Mouse (Mus musculus) G1E (cell line): ENCODE measurements around the gene Klhl29. TPM values are rescaled to one million over a fixed set of nuclear protein-coding genes. Genes with fewer than 3 reads are reported as not detected.

Source experiments
- ATAC-seq: 2 replicates; pipeline ENCODE4 v1.8.0; 2016; ENCODE audit warnings: mild to moderate bottlenecking; ENCODE audit not compliant: insufficient number of reproducible peaks, poor library complexity, low FRiP score, severe bottlenecking; ENCODE audit errors: extremely low read depth
- DNase-seq: peaks from one replicate; pipeline ENCODE4 v3.0.0; 2012; ENCODE audit warnings: low spot score
- H3K27me3 ChIP-seq: 2 replicates; pipeline ENCODE4 v1.6.1; 2012; ENCODE audit warnings: mild to moderate bottlenecking, low read length, inconsistent platforms; ENCODE audit not compliant: insufficient read depth
- H3K36me3 ChIP-seq: replicated peaks from 2 replicates; pipeline ENCODE3; 2012; ENCODE audit warnings: mild to moderate bottlenecking, inconsistent platforms
- H3K4me1 ChIP-seq: 2 replicates; pipeline ENCODE4 v1.6.1; 2012; ENCODE audit warnings: low read depth, low read length, inconsistent platforms, mixed read lengths; ENCODE audit not compliant: insufficient read depth
- H3K4me3 ChIP-seq: 2 replicates; pipeline ENCODE4 v1.5.1; 2012; ENCODE audit warnings: low read depth, mild to moderate bottlenecking, inconsistent platforms, low read length, moderate library complexity, mixed read lengths
- H3K9me3 ChIP-seq: replicated peaks from 2 replicates; pipeline ENCODE4 v1.6.1; 2012; ENCODE audit warnings: inconsistent platforms
- CTCF ChIP-seq: IDR thresholded peaks from 2 replicates; pipeline ENCODE4 v1.5.1; 2012; ENCODE audit warnings: low read depth, low read length, inconsistent platforms, mixed read lengths
- GATA1 ChIP-seq: IDR thresholded peaks from 2 replicates; pipeline ENCODE4 v1.6.1; 2012; ENCODE audit warnings: borderline replicate concordance, low read length, inconsistent platforms, mixed read lengths
- GATA2 ChIP-seq: IDR thresholded peaks from 2 replicates; pipeline ENCODE4 v1.6.1; 2012; ENCODE audit warnings: low read depth, low read length, inconsistent platforms, borderline replicate concordance
- POLR2AphosphoS5 ChIP-seq: IDR thresholded peaks from 2 replicates; pipeline ENCODE4 v1.6.1; 2012; ENCODE audit warnings: low read depth, low read length, inconsistent platforms; ENCODE audit not compliant: insufficient replicate concordance
- TAL1 ChIP-seq: conservative IDR thresholded peaks from 2 replicates; pipeline ENCODE4 v1.6.1; 2012; ENCODE audit warnings: low read depth, low read length, inconsistent platforms, mixed read lengths
- polyA plus RNA-seq: library from polyadenylated mRNA; stranded (reverse); fragments of >175 nt; gene quantifications from 2 replicates; pipeline ENCODE4 v1.2.3, GENCODE M21; 2012
- total RNA-seq, 2 experiments: library from RNA; stranded (forward) in 1 of 2; stranded (reverse) in 1 of 2; fragments of 200-1000 nt in 1 of 2; fragments of >200 nt in 1 of 2; fragmentation: Nextera tagmentation in 1 of 2; gene quantifications; 2 replicates each; pipeline ENCODE4 v1.2.3; 2014 to 2017

Gene Klhl29
- total and polyA plus RNA-seq, 3 experiments, result 0.05 TPM; not detected in 2

GRCm38 (mm10) chr12:5235596-5235995, 139.9 kb downstream of the Klhl29 start:
- ATAC-seq (no peak), DNase-seq (no peak)
- Histone ChIP-seq H3K4me3 (no peak overlapping the region), H3K27me3 (no peaks in the 10 kb centered on the region), H3K36me3 (no peaks in the 10 kb centered on the region), H3K9me3 (peaks cover 66% of the 10 kb centered on the region), H3K4me1 (no peaks in the 10 kb centered on the region)
- no peak for TF ChIP-seq POLR2AphosphoS5
- no peak for TF ChIP-seq CTCF
- TF ChIP-seq GATA2, result no peak
- TF ChIP-seq TAL1, result no peak
- TF ChIP-seq GATA1, result no peak

GRCm38 (mm10) chr12:5230504-5230903, 145.0 kb downstream of the Klhl29 start:
- no peak for ATAC-seq
- Histone ChIP-seq H3K27me3 (no peaks in the 10 kb centered on the region), H3K4me1 (no peaks in the 10 kb centered on the region), H3K36me3 (no peaks in the 10 kb centered on the region), H3K4me3 (no peak overlapping the region), H3K9me3 (peaks cover 64% of the 10 kb centered on the region)
- TF ChIP-seq GATA2 (no peak), CTCF (no peak), TAL1 (no peak), GATA1 (no peak), POLR2AphosphoS5 (no peak)
- no peak for DNase-seq

- Histone ChIP-seq H3K27me3 (no peaks in the 10 kb centered on the region), H3K36me3 (no peaks in the 10 kb centered on the region), H3K4me1 (no peaks in the 10 kb centered on the region), H3K9me3 (peaks cover 75% of the 10 kb centered on the region), H3K4me3 (no peak overlapping the region)
- DNase-seq (no peak), ATAC-seq (no peak)
- TF ChIP-seq GATA1 (no peak), GATA2 (no peak), POLR2AphosphoS5 (no peak), TAL1 (no peak), CTCF (no peak)
These were observed 148.5 kb downstream of the Klhl29 start for GRCm38 (mm10) chr12:5226676-5227654.

GRCm38 (mm10) chr12:5223595-5223994, 151.9 kb downstream of the Klhl29 start:
- ATAC-seq, result no peak
- TF ChIP-seq POLR2AphosphoS5, result no peak
- TF ChIP-seq GATA2, result no peak
- no peak for TF ChIP-seq GATA1
- no peak for TF ChIP-seq TAL1
- TF ChIP-seq CTCF, result no peak
- Histone ChIP-seq H3K4me3 (no peak overlapping the region), H3K27me3 (no peaks in the 10 kb centered on the region), H3K36me3 (no peaks in the 10 kb centered on the region), H3K9me3 (peaks cover 68% of the 10 kb centered on the region), H3K4me1 (no peaks in the 10 kb centered on the region)
- DNase-seq, result no peak

GRCm38 (mm10) chr12:5222439-5223202, 152.9 kb downstream of the Klhl29 start:
- H3K4me3 ChIP-seq, result no peak overlapping the region
- no peaks in the 10 kb centered on the region for H3K27me3 ChIP-seq
- peaks cover 64% of the 10 kb centered on the region for H3K9me3 ChIP-seq
- ATAC-seq, result no peak
- TF ChIP-seq GATA1, result no peak
- no peak for TF ChIP-seq GATA2
- TF ChIP-seq POLR2AphosphoS5, result no peak
- TF ChIP-seq CTCF, result no peak
- TF ChIP-seq TAL1, result no peak
- DNase-seq, result no peak
- H3K36me3 ChIP-seq, result no peaks in the 10 kb centered on the region
- no peaks in the 10 kb centered on the region for H3K4me1 ChIP-seq

- no peak for TF ChIP-seq CTCF
- TF ChIP-seq TAL1, result no peak
- TF ChIP-seq GATA2, result no peak
- no peak for TF ChIP-seq GATA1
- TF ChIP-seq POLR2AphosphoS5, result no peak
- Histone ChIP-seq H3K27me3 (no peaks in the 10 kb centered on the region), H3K4me3 (no peak overlapping the region), H3K4me1 (no peaks in the 10 kb centered on the region), H3K36me3 (no peaks in the 10 kb centered on the region), H3K9me3 (peaks cover 65% of the 10 kb centered on the region)
- ATAC-seq (no peak), DNase-seq (no peak)
These were observed 155.4 kb downstream of the Klhl29 start for GRCm38 (mm10) chr12:5219913-5220575.
